3 mouse cellular contexts compared by ENCODE assay signal in the genomic region with DNA sequence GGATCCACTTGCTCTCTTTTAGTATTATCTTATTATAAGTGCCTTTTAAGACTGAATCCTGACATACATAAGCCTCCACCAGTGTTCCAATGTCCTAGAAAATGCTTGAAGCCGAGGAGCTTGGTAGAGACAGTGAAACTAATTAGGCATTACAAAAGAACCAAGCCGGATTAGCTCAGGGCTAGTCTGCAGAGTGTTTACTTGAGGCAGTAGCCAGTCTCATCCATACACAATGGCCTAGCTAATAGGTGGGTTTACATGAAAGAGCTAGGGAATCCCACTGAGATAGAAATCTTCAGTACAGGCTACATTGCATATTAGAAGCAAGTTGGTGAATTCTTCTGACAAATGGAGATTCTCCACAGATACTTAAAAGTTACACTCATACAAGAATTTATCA. TPM values are rescaled to one million over a fixed set of nuclear protein-coding genes. Genes with fewer than 3 reads are reported as not detected.
"Had no signal": no experiment of that assay in that cellular context is flagged by ENCODE, and none has a peak within 500 bp of the region (broad histone marks: within the 10 kb centered on the region; RNA-seq: fewer than 3 reads in every experiment).

No protein-coding gene starts in this region.

RNA-seq across cellular contexts. Expression of gene Ogn, which starts 5.3 kb away (rescaled TPM):
- polyA plus RNA-seq: macrophage had no signal

RNA-seq across cellular contexts. Expression of gene Omd, which starts 20.3 kb away (rescaled TPM):
- polyA plus RNA-seq: liver, adult 2 months; macrophage had no signal

RNA-seq across cellular contexts. Expression of gene Aspn, which starts 58.3 kb away (rescaled TPM):
- polyA plus RNA-seq: liver, adult 2 months; macrophage; neural tube, embryonic 11.5 days had no signal
